Mouse (Mus musculus) Patski (cell line): ENCODE results near the gene Slc2a12. TPM values are rescaled to one million over a fixed set of nuclear protein-coding genes. Genes with fewer than 3 reads are reported as not detected.

Source experiments
- ATAC-seq: fragments of 100-300 bp; one replicate; pipeline ENCODE4 v1.8.0; 2021
- CTCF ChIA-PET: fragments of 350-600 bp; sonication (Branson Sonifier 250); formaldehyde crosslinking; loops from one replicate; lab custom pipeline; 2022; ENCODE audit warnings: inconsistent platforms; lab: Charles Lee
- POLR2A ChIA-PET: fragments of 350-600 bp; sonication (Branson Sonifier 250); formaldehyde crosslinking; loops from one replicate; lab custom pipeline; 2022; ENCODE audit warnings: antibody characterized with exemption, inconsistent platforms; lab: Charles Lee
- DNase-seq: peaks from one replicate; pipeline ENCODE4 v3.0.0-alpha.2; 2011; ENCODE audit warnings: low read depth, low spot score
- H3K27me3 ChIP-seq: fragments of 371-371 bp; one replicate; pipeline ENCODE4 v1.5.1; 2021
- CTCF ChIP-seq: fragments of 100-300 bp; IDR thresholded peaks from one replicate; pipeline ENCODE4 v1.5.1; 2021
- in situ Hi-C: fragments of 300-500 bp; cut with MboI; formaldehyde crosslinking; loops from 3 replicates; pipeline ENCODE4 v1.11.1; 2018; ENCODE audit warnings: low pct_unique_long_range_greater_than_20kb, mixed read lengths
- polyA plus RNA-seq: library from polyadenylated mRNA; unstranded; gene quantifications from one replicate; pipeline ENCODE4 v1.2.3, GENCODE M21; 2021

Gene Slc2a12
- not detected for polyA plus RNA-seq

DNA sequence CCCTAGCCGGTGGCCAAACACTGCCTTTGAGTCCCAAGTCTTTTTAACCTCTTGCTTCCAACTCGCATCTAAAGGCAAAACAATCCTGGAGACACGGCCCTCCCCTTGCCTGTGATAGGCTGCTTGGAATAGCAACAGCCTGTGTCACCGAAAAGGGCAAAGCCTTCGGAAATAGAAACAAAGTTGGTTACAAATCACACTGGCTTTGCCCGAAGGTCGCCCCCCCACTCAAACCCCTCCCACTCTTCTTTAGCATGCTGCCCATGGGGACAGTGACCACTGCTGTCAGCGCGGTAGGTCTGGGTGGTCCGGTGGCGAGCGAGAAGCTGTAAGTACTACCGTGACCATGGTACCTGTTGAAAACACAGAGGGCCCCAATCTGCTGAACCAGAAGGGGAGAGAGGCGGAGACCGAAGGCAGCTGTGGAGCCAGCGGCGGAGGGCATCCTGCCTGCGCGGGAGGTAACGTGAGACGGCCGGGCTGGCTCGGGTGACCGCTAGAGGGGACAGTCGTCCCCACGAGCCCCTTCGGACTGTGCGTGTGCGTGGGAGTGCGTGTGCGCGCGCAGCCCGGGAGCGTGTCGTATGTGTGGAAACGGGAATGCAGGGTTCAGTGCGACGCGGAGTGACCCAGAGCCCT is at the start of gene Slc2a12:
TSS of gene Slc2a12 (plus strand) at position 159 of the 639 bp plus-strand sequence.
- CTCF ChIA-PET = no interaction called here
- in situ Hi-C loops = no loop called here
- POLR2A ChIA-PET = no interaction called here
- H3K27me3 ChIP-seq = peaks cover 28% of the 10 kb centered on the region
- DNase-seq (no peak), ATAC-seq (no peak)
- no peak for TF ChIP-seq CTCF

DNA sequence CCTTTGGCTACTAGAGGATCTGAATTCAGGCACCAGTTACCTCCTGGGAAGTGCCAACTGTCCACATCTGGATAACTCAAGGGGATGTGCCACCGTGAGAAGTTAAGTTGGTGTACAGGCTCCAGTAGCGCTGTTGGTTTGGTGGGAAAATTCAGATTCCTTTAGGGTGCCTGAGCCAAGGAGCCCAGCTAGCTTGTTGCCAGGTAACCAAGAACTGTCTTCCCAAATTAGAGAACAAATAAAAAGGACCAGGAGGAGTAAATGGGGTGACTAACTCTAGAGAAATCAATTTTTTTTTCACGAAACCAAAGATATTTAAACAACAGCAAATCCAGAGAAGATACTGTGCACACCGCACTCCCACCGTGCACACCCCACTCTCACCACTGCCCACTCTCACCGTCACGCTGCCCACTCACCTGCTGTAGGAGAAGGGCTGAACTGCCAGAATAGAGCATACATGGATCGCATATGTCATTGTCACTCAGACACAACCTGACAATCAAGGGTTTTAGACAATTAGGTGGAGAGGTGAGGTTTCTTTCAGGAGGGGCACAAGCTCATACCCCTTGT is 45.8 kb upstream of the Slc2a12 start:
- H3K27me3 ChIP-seq = no peaks in the 10 kb centered on the region
- POLR2A ChIA-PET = no interaction called here
- DNase-seq = no peak
- no peak for ATAC-seq
- no peak for TF ChIP-seq CTCF
- CTCF ChIA-PET = no interaction called here
- in situ Hi-C loops = no loop called here

DNA sequence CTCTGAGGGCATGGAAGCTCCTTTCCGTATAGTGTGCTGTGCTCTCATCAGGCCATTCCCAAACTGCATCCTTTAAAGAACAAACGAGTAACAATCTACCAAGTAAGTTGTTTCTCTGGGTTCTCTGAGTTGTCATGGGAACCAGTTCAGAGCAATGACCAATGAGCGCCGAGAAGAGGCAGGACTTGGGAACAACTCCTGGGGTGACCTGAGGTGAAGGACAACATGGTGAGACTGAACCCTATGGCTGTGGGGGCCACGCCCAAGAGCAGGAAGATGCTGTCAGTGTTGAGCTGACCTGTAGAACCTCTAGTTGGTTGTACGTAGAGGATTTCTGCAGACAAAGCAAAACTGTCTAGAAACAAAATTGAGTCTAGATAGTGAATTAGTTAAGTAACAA is 43.8 kb upstream of the Slc2a12 start:
- DNase-seq (no peak), ATAC-seq (no peak)
- POLR2A ChIA-PET = no interaction called here
- CTCF ChIA-PET = interaction anchor here (1.4 kb wide), 1 partner anchor 114 kb away, joined by 3 read pairs; no protein-coding TSS in a partner anchor
- no peaks in the 10 kb centered on the region for H3K27me3 ChIP-seq
- no peak for TF ChIP-seq CTCF
- in situ Hi-C loops = no loop called here

DNA sequence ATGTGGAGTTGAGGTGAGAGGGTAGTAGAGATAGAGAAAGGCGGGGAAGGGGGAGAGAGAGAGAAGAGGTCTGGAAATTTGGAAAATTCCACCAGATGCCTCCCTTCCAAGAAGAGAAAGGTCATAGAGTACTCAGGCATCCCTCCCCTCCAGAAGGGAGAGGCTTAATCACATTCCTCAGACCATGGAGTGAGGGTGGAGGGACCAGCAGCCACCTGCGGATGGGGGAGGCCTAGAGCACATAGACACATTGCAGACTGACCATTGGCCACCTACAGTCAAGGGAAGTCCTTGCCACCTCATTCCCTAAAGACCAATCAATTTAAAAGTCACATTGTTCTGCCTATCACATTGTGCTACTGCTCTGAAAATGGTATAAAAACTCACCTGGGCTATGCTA is 40.0 kb upstream of the Slc2a12 start:
- in situ Hi-C loops = no loop called here
- no peak for TF ChIP-seq CTCF
- ChIA-PET POLR2A (no interaction called here), CTCF (no interaction called here)
- no peak for ATAC-seq
- DNase-seq = no peak
- no peaks in the 10 kb centered on the region for H3K27me3 ChIP-seq

DNA sequence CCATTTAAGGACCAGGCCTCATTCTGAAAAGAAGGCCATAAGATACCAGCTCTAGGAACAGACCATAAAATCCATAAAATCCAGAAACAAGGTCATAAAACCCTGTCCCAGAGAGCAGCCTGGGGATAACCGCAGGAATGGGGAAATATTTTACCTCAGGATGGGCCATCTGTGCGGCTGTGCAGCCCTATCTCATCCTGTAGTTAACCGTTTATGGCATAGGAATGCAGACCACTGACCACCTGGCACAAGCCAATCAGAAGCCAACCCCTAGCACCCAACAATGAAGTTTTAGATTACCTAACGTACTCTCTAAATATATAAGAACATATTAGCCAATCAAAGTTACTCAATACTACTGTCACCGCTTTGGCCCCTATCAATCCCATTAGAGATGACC is 36.5 kb upstream of the Slc2a12 start:
- CTCF ChIA-PET = no interaction called here
- ATAC-seq (no peak), DNase-seq (no peak)
- no peaks in the 10 kb centered on the region for H3K27me3 ChIP-seq
- TF ChIP-seq CTCF = no peak
- in situ Hi-C loops = no loop called here
- POLR2A ChIA-PET = interaction anchor here (1.2 kb wide), 1 partner anchor 49 kb away, joined by 3 read pairs; no protein-coding TSS in a partner anchor

DNA sequence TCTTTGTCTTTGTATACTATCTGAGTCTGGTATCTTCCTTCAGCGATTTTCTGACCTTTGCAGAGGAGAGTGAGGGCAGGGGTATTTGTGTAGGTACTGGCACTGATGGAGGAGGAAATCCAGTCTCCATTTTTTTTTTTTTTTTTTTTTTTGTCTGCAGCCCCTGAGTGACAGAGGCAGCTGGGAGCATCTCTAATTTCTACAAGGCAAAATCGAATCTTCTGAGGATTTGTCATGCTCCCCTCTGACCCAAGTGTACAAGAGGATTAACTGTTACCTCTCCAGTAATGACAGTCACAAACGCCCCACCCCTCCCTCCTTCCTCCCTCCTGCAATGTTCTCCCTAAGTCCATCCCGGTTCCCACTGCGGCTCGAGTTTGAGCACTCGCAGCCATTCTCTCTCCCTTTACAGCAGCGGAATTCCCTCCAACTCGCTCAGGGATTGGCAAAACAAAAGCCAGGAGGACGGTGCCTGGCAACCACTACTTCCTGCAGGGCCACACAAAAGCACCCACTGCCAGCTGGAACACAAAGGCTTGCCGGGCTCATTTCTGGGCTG is 35.9 kb upstream of the Slc2a12 start:
- CTCF ChIA-PET = no interaction called here
- TF ChIP-seq CTCF = no peak
- POLR2A ChIA-PET = interaction anchor here (1.2 kb wide), 1 partner anchor 48 kb away, joined by 3 read pairs; no protein-coding TSS in a partner anchor
- H3K27me3 ChIP-seq = no peaks in the 10 kb centered on the region
- in situ Hi-C loops = no loop called here
- ATAC-seq = no peak
- DNase-seq = no peak

DNA sequence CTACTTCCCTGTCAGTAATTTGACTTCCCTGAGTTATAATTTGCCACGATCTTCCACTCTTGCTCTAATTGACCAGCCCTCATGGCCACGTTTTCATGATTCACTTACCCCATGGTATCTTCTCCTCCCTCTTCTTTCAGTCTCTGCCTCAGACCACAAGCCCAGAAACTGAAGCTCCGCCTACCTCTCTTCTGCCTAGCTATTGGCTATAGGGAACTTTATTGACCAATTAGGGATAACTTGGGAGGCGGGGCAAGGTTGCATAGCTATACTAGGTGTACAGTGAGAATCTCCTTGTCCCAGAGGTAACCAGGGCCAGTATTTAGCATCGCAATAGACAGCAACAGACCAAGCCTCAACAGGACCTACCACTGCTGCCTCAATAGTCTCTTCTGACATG is 31.5 kb upstream of the Slc2a12 start:
- no peak for ATAC-seq
- TF ChIP-seq CTCF = no peak
- no peak for DNase-seq
- CTCF ChIA-PET = interaction anchor here (0.8 kb wide), 1 partner anchor 17 kb away, joined by 4 read pairs; no protein-coding TSS in a partner anchor
- in situ Hi-C loops = loop anchor here (10.0 kb wide), 1 partner anchor 102 kb away; no protein-coding TSS in a partner anchor
- H3K27me3 ChIP-seq = no peaks in the 10 kb centered on the region
- POLR2A ChIA-PET = no interaction called here

DNA sequence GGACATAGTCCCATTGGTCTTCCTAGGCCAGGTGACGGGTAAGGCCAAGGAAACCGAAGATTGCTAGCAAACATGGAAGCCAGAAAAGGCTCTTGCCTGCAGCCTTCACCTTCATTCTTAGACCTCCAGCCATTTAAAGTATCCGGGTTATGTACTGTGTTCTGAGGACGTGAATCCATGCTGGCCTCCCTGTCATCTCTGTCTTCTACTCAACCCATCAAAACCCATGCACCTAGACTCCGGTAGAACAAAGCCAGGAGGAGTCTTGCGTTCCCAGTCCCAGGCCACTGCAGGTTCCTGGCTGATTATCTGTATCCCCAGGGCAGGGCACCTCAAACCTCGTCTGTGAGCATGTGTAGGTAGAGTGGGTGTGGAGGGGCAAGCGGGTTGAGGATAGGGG is 30.3 kb upstream of the Slc2a12 start:
- no peak for TF ChIP-seq CTCF
- in situ Hi-C loops = loop anchor here (10.0 kb wide), 1 partner anchor 100 kb away; no protein-coding TSS in a partner anchor

DNA sequence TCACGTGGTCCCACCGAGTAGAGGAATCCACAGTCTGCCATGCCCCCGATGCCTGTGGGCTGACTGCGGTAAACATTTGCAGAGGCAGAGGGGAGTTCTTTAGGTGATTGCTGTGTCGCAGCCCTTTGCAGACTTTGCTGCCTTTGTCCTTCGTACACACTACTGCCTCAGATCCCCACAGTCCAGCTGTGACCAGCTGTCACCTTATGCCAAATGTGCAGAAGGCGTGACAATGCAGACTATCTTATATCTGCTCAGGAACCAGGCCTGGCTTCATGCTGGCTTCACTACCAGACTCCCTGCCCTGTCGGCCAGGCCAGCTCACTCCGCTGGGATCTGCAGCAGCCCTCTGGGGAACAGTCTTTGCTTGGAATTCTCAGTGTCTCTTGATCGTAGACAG is 29.5 kb upstream of the Slc2a12 start:
- in situ Hi-C loops = loop anchor here (10.0 kb wide), 1 partner anchor 99 kb away; no protein-coding TSS in a partner anchor
- H3K27me3 ChIP-seq = no peaks in the 10 kb centered on the region
- ChIA-PET POLR2A (no interaction called here), CTCF (no interaction called here)
- no peak for DNase-seq
- ATAC-seq = no peak
- no peak for TF ChIP-seq CTCF

More for the DNA sequence above, 30.3 kb upstream of the Slc2a12 start:
- ATAC-seq = no peak
- no peaks in the 10 kb centered on the region for H3K27me3 ChIP-seq
- DNase-seq = no peak
- CTCF ChIA-PET = no interaction called here
- POLR2A ChIA-PET = no interaction called here

DNA sequence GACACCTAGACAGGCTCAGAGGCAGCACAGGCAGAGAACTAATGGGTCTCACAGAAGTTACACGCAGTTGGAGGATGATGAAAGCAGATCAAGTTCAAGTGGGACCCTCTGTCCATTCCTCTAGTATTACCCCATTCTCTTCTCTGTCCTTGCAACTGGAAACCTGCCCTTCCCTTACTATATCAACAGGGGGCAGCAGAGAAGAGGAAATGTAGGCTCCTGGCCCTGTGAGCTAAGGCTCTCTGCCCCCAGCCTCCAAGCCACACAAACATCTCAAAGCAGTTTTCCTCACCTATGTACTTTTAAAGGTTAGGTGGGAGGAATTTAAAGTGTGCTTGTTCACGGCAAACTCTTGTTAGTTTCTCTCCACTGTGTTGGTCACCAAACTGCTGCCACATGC is 26.0 kb upstream of the Slc2a12 start:
- ATAC-seq = no peak
- in situ Hi-C loops = loop anchor here (10.0 kb wide), 1 partner anchor 96 kb away; no protein-coding TSS in a partner anchor
- no peaks in the 10 kb centered on the region for H3K27me3 ChIP-seq
- TF ChIP-seq CTCF = peak; percentile 58
- CTCF ChIA-PET = interaction anchor here (1.1 to 1.9 kb wide), 3 partner anchors 13 to 95 kb away, joined by 3 to 10 read pairs (median 3); no protein-coding TSS in a partner anchor
- POLR2A ChIA-PET = no interaction called here
- no peak for DNase-seq

DNA sequence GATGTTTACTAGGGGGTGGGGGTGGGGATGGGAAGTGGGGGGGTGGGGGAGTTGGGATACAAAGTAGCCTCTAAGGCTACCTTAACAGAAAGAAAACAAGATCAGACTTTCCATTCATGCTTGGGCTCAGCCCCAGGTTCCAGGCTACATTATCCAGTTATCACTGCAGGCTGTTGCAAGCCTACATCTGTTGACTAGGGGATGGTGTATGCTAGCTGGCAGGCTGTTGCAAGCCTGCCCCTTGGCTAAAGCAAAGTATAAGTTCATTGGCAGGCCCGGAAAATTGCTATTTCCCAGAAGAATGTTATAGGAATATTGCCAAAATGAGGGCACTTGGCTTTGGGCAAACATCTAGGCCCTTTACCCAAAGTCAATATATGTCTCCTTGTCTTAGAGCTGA is 16.0 kb upstream of the Slc2a12 start:
- ATAC-seq (no peak), DNase-seq (no peak)
- no peak for TF ChIP-seq CTCF
- ChIA-PET POLR2A (interaction anchor here (0.7 kb wide), 1 partner anchor 1102 kb away, joined by 3 read pairs; no protein-coding TSS in a partner anchor), CTCF (interaction anchor here (1.1 kb wide), 1 partner anchor 10 kb away, joined by 3 read pairs; no protein-coding TSS in a partner anchor)
- in situ Hi-C loops = no loop called here
- H3K27me3 ChIP-seq = no peaks in the 10 kb centered on the region
